8 mouse cellular contexts compared by ENCODE assay signal in genomic region chr2:75609150-75609946, GRCm38 (mm10). TPM values are rescaled to one million over a fixed set of nuclear protein-coding genes. Genes with fewer than 3 reads are reported as not detected.
DNase-seq lines count a peak whose midpoint lies in the region; ATAC-seq and TF ChIP-seq lines count a peak whose summit lies in the region.

No protein-coding gene starts in this region.

- H3K27me3 ChIP-seq in kidney, adult 2 months (replicated peaks; ENCODE audit: control insufficient read depth, insufficient read depth, low read length): no peaks in the 10 kb centered on the region
- no peaks in the 10 kb centered on the region for H3K27me3 ChIP-seq in heart, embryonic 12.5 days (replicated peaks)
- H3K27me3 ChIP-seq in limb, embryonic 11.5 days (ENCODE audit: control insufficient read depth, insufficient read depth, low read length): no peaks in the 10 kb centered on the region
- peaks cover 3% of the 10 kb centered on the region; the same call in 1 of the 2 replicates for H3K27me3 ChIP-seq in midbrain, embryonic 16.5 days (ENCODE audit: control insufficient read depth, insufficient read depth, low read depth, low read length)

- ATAC-seq in heart, embryonic 12.5 days (ENCODE audit: insufficient number of reproducible peaks, low FRiP score): 0 out of 2 replicates have a peak, but pooled peaks have one; percentile 18
- ATAC-seq in limb, embryonic 11.5 days (ENCODE audit: insufficient number of reproducible peaks, low FRiP score, low TSS enrichment, low read depth): peak; percentile 50; the same call in 1 of the 2 replicates
- ATAC-seq in midbrain, embryonic 16.5 days: no peak

- 56% methylated on average over 27 of the region's 27 CpGs for WGBS in kidney, adult 2 months
- 12% methylated on average over 27 of the region's 27 CpGs for WGBS in heart, embryonic 12.5 days
- 9% methylated on average over 27 of the region's 27 CpGs for WGBS in limb, embryonic 11.5 days
- WGBS in midbrain, embryonic 16.5 days: 12% methylated on average over 27 of the region's 27 CpGs

- no peak for TF ChIP-seq POLR2A in kidney, adult 2 months (IDR thresholded peaks at IDR 0.05; ENCODE audit: low read depth, low read length)

- peaks cover 17% of the 10 kb centered on the region for H3K4me1 ChIP-seq in kidney, adult 2 months (ENCODE audit: control insufficient read depth, insufficient read depth, low read length)
- 0 out of 2 replicates have a peak, but pooled peaks cover 5% of the 10 kb centered on the region for H3K4me1 ChIP-seq in heart, embryonic 12.5 days (replicated peaks)
- peaks cover 38% of the 10 kb centered on the region for H3K4me1 ChIP-seq in limb, embryonic 11.5 days (ENCODE audit: control insufficient read depth, insufficient read depth, low read length)
- H3K4me1 ChIP-seq in midbrain, embryonic 16.5 days (ENCODE audit: control insufficient read depth, insufficient read depth, low read length): peaks cover 7% of the 10 kb centered on the region; the same call in 1 of the 2 replicates

- no peak for TF ChIP-seq CTCF in kidney, adult 2 months (conservative IDR thresholded peaks at IDR 0.05; ENCODE audit: insufficient read depth, insufficient read length, low read depth, low read length)

- no peaks in the 10 kb centered on the region for H3K9me3 ChIP-seq in heart, embryonic 12.5 days (replicated peaks)
- H3K9me3 ChIP-seq in limb, embryonic 11.5 days (ENCODE audit: control insufficient read depth, low read length): no peaks in the 10 kb centered on the region
- no peaks in the 10 kb centered on the region for H3K9me3 ChIP-seq in midbrain, embryonic 16.5 days (replicated peaks; ENCODE audit: control insufficient read depth, low read length, poor library complexity, severe bottlenecking)

- H3K36me3 ChIP-seq in kidney, adult 2 months (ENCODE audit: control insufficient read depth, insufficient read depth, low read length): no peaks in the 10 kb centered on the region
- H3K36me3 ChIP-seq in heart, embryonic 12.5 days: no peaks in the 10 kb centered on the region
- H3K36me3 ChIP-seq in limb, embryonic 11.5 days (ENCODE audit: control insufficient read depth, insufficient read depth, low read length): no peaks in the 10 kb centered on the region
- no peaks in the 10 kb centered on the region for H3K36me3 ChIP-seq in midbrain, embryonic 16.5 days (ENCODE audit: control insufficient read depth, insufficient read depth, low read length)

- H3K9ac ChIP-seq in heart, embryonic 12.5 days: peak overlapping the region; percentile 42
- peak overlapping the region; percentile 39 for H3K9ac ChIP-seq in limb, embryonic 11.5 days (ENCODE audit: low read length)
- no peak overlapping the region for H3K9ac ChIP-seq in midbrain, embryonic 16.5 days (ENCODE audit: low read depth, low read length)

- peak; percentile 56 for DNase-seq in kidney, adult 2 months
- no peak for DNase-seq in kidney, adult 9 months
- DNase-seq in embryo, embryonic 10 days (ENCODE audit: low spot score): peak; percentile 53
- peak; percentile 56 for DNase-seq in limb, embryonic 11.5 days (ENCODE audit: low spot score)
- no peak for DNase-seq in thymus, adult 18-20 months
- no peak for DNase-seq in thymus, postnatal 36 days

- peak overlapping the region; percentile 18; the same call in 1 of the 2 replicates for H3K4me3 ChIP-seq in kidney, adult 2 months (ENCODE audit: insufficient read depth, low read depth, low read length)
- H3K4me3 ChIP-seq in heart, embryonic 12.5 days: peak overlapping the region; percentile 36
- H3K4me3 ChIP-seq in limb, embryonic 11.5 days (ENCODE audit: low read depth, low read length): peak overlapping the region; percentile 15; the same call in 1 of the 2 replicates
- peak overlapping the region; percentile 24; the same call in 1 of the 2 replicates for H3K4me3 ChIP-seq in midbrain, embryonic 16.5 days (ENCODE audit: low read depth, low read length)

- H3K4me2 ChIP-seq in heart, embryonic 12.5 days: peak overlapping the region; percentile 64
- H3K4me2 ChIP-seq in limb, embryonic 11.5 days (ENCODE audit: low read depth, severe bottlenecking): peak overlapping the region; percentile 47
- peak overlapping the region; percentile 49 for H3K4me2 ChIP-seq in midbrain, embryonic 16.5 days (ENCODE audit: low read length)

- H3K27ac ChIP-seq in kidney, adult 2 months (ENCODE audit: insufficient read depth, low read depth, low read length): peak overlapping the region; percentile 42; the same call in 1 of the 2 replicates
- H3K27ac ChIP-seq in heart, embryonic 12.5 days (ENCODE audit: poor library complexity, severe bottlenecking): no peak overlapping the region
- H3K27ac ChIP-seq in limb, embryonic 11.5 days (replicated peaks; ENCODE audit: low read depth, low read length): 0 out of 2 replicates have a peak overlapping the region, but pooled peaks have one; percentile 40
- H3K27ac ChIP-seq in midbrain, embryonic 16.5 days (ENCODE audit: low read length): no peak overlapping the region

RNA-seq across cellular contexts. Expression of gene Hnrnpa3, which starts 49.7 kb away (rescaled TPM):
- 16.2 and 34.0 TPM in 2 replicates for polyA plus RNA-seq in kidney, adult 2 months (2012; rRNA removed)
- polyA plus RNA-seq in heart, embryonic 12.5 days (2016; fragmentation: Nextera tagmentation; extraction: Ambion mirVana): 221 and 233 TPM in 2 replicates
- polyA plus RNA-seq in limb, embryonic 11.5 days (2014; fragmentation: Nextera tagmentation; extraction: Ambion mirVana): 326 and 364 TPM in 2 replicates
- 169 and 217 TPM in 2 replicates for polyA plus RNA-seq in midbrain, embryonic 16.5 days (2015; fragmentation: Nextera tagmentation; extraction: Ambion mirVana)

Comparison
In these comparisons a context has a peak if more than half of its experiments do, and no peak if none do; other contexts are left out.
1. DNase-seq: peak in kidney, adult 2 months (single experiment), embryo, embryonic 10 days (single experiment) and limb, embryonic 11.5 days (single experiment); none in kidney, adult 9 months (single experiment), thymus, adult 18-20 months (0 of 2) and thymus, postnatal 36 days (0 of 2).
2. H3K27ac ChIP-seq: peak in kidney, adult 2 months (single experiment) and limb, embryonic 11.5 days (single experiment); none in heart, embryonic 12.5 days (single experiment) and midbrain, embryonic 16.5 days (single experiment).
3. Peak in every context shown above with its lines, with median percentiles within 50 percentile points of each other: H3K4me3 ChIP-seq and H3K4me2 ChIP-seq.